Mouse (Mus musculus): ENCODE data around the gene Slc12a6. TPM values are rescaled to one million over a fixed set of nuclear protein-coding genes. Genes with fewer than 3 reads are reported as not detected.
A peak's percentile ranks its signal among the peaks of the same experiment; 100 is the strongest.

Gene Slc12a6
- polyA plus RNA-seq, 1 experiment from 2014 or later: 5.3 TPM

GRCm38 (mm10) chr2:112292823-112293222 lies 27.2 kb downstream of the Slc12a6 start:
- H3K27ac ChIP-seq (ENCODE audit: low read length): no peak overlapping the region
- H3K4me2 ChIP-seq (ENCODE audit: low read depth, low read length): no peak overlapping the region
- H3K4me1 ChIP-seq (ENCODE audit: control insufficient read depth, low read depth, low read length): no peaks in the 10 kb centered on the region
- H3K36me3 ChIP-seq (ENCODE audit: control insufficient read depth, insufficient read depth): no peaks in the 10 kb centered on the region
- H3K9me3 ChIP-seq (replicated peaks; ENCODE audit: control insufficient read depth, low read length): no peaks in the 10 kb centered on the region
- ATAC-seq (ENCODE audit: low read depth): no peak
- no peak overlapping the region for H3K9ac ChIP-seq (ENCODE audit: low read depth, low read length)
- H3K27me3 ChIP-seq (ENCODE audit: control insufficient read depth, insufficient read depth, low read depth, low read length): no peaks in the 10 kb centered on the region
- H3K4me3 ChIP-seq (ENCODE audit: low read depth, low read length): no peak overlapping the region
- 78% methylated on average over 2 of the region's 2 CpGs for WGBS (ENCODE audit: insufficient replicate concordance)

- Histone ChIP-seq H3K9ac (ENCODE audit: low read depth, low read length) (no peak overlapping the region), H3K27me3 (ENCODE audit: control insufficient read depth, insufficient read depth, low read depth, low read length) (no peaks in the 10 kb centered on the region), H3K9me3 (replicated peaks; ENCODE audit: control insufficient read depth, low read length) (no peaks in the 10 kb centered on the region), H3K4me3 (ENCODE audit: low read depth, low read length) (no peak overlapping the region), H3K27ac (ENCODE audit: low read length) (no peak overlapping the region), H3K36me3 (ENCODE audit: control insufficient read depth, insufficient read depth) (no peaks in the 10 kb centered on the region), H3K4me2 (ENCODE audit: low read depth, low read length) (no peak overlapping the region), H3K4me1 (ENCODE audit: control insufficient read depth, low read depth, low read length) (no peaks in the 10 kb centered on the region)
- WGBS (ENCODE audit: insufficient replicate concordance): 81% methylated on average over 3 of the region's 3 CpGs
- ATAC-seq (ENCODE audit: low read depth): no peak
Observed at GRCm38 (mm10) chr2:112296211-112296610, 30.6 kb downstream of the Slc12a6 start.

- H3K27ac ChIP-seq (ENCODE audit: low read length): no peak overlapping the region
- no peaks in the 10 kb centered on the region for H3K27me3 ChIP-seq (ENCODE audit: control insufficient read depth, insufficient read depth, low read depth, low read length)
- 70% methylated on average over 4 of the region's 4 CpGs for WGBS (ENCODE audit: insufficient replicate concordance)
- ATAC-seq (ENCODE audit: low read depth): no peak
- no peak overlapping the region for H3K4me3 ChIP-seq (ENCODE audit: low read depth, low read length)
- no peak overlapping the region for H3K9ac ChIP-seq (ENCODE audit: low read depth, low read length)
- no peaks in the 10 kb centered on the region for H3K4me1 ChIP-seq (ENCODE audit: control insufficient read depth, low read depth, low read length)
- H3K4me2 ChIP-seq (ENCODE audit: low read depth, low read length): no peak overlapping the region
- H3K36me3 ChIP-seq (ENCODE audit: control insufficient read depth, insufficient read depth): no peaks in the 10 kb centered on the region
- H3K9me3 ChIP-seq (replicated peaks; ENCODE audit: control insufficient read depth, low read length): no peaks in the 10 kb centered on the region
Observed at GRCm38 (mm10) chr2:112298221-112298620, 32.6 kb downstream of the Slc12a6 start.

GRCm38 (mm10) chr2:112308671-112309070 lies 43.0 kb downstream of the Slc12a6 start:
- Histone ChIP-seq H3K4me1 (ENCODE audit: control insufficient read depth, low read depth, low read length) (peaks cover 2% of the 10 kb centered on the region; the same call in 1 of the 2 replicates), H3K27ac (ENCODE audit: low read length) (no peak overlapping the region), H3K27me3 (ENCODE audit: control insufficient read depth, insufficient read depth, low read depth, low read length) (no peaks in the 10 kb centered on the region), H3K4me3 (ENCODE audit: low read depth, low read length) (no peak overlapping the region), H3K9me3 (replicated peaks; ENCODE audit: control insufficient read depth, low read length) (no peaks in the 10 kb centered on the region), H3K4me2 (ENCODE audit: low read depth, low read length) (no peak overlapping the region), H3K9ac (ENCODE audit: low read depth, low read length) (no peak overlapping the region), H3K36me3 (ENCODE audit: control insufficient read depth, insufficient read depth) (no peaks in the 10 kb centered on the region)
- ATAC-seq (ENCODE audit: low read depth): no peak
- WGBS (ENCODE audit: insufficient replicate concordance): 69% methylated on average over 3 of the region's 3 CpGs

- peak; percentile 66 for ATAC-seq (ENCODE audit: low read depth)
- no peak overlapping the region for H3K9ac ChIP-seq (ENCODE audit: low read depth, low read length)
- no peaks in the 10 kb centered on the region for H3K36me3 ChIP-seq (ENCODE audit: control insufficient read depth, insufficient read depth)
- no peaks in the 10 kb centered on the region for H3K27me3 ChIP-seq (ENCODE audit: control insufficient read depth, insufficient read depth, low read depth, low read length)
- 17% methylated on average over 10 of the region's 10 CpGs for WGBS (ENCODE audit: insufficient replicate concordance)
- no peak overlapping the region for H3K4me2 ChIP-seq (ENCODE audit: low read depth, low read length)
- no peak overlapping the region for H3K4me3 ChIP-seq (ENCODE audit: low read depth, low read length)
- H3K4me1 ChIP-seq (ENCODE audit: control insufficient read depth, low read depth, low read length): peaks cover 2% of the 10 kb centered on the region; the same call in 1 of the 2 replicates
- H3K9me3 ChIP-seq (replicated peaks; ENCODE audit: control insufficient read depth, low read length): no peaks in the 10 kb centered on the region
- H3K27ac ChIP-seq (ENCODE audit: low read length): no peak overlapping the region
Observed at GRCm38 (mm10) chr2:112309161-112309600, 43.6 kb downstream of the Slc12a6 start.

GRCm38 (mm10) chr2:112315638-112316037 lies 50.0 kb downstream of the Slc12a6 start:
- Histone ChIP-seq H3K4me2 (ENCODE audit: low read depth, low read length) (no peak overlapping the region), H3K27ac (ENCODE audit: low read length) (no peak overlapping the region), H3K36me3 (ENCODE audit: control insufficient read depth, insufficient read depth) (no peaks in the 10 kb centered on the region), H3K4me1 (ENCODE audit: control insufficient read depth, low read depth, low read length) (no peaks in the 10 kb centered on the region), H3K4me3 (ENCODE audit: low read depth, low read length) (no peak overlapping the region), H3K9me3 (replicated peaks; ENCODE audit: control insufficient read depth, low read length) (no peaks in the 10 kb centered on the region), H3K9ac (ENCODE audit: low read depth, low read length) (no peak overlapping the region), H3K27me3 (ENCODE audit: control insufficient read depth, insufficient read depth, low read depth, low read length) (no peaks in the 10 kb centered on the region)
- 83% methylated on average over 7 of the region's 7 CpGs for WGBS (ENCODE audit: insufficient replicate concordance)
- ATAC-seq (ENCODE audit: low read depth): no peak

- Histone ChIP-seq H3K36me3 (ENCODE audit: control insufficient read depth, insufficient read depth) (no peaks in the 10 kb centered on the region), H3K9me3 (replicated peaks; ENCODE audit: control insufficient read depth, low read length) (no peaks in the 10 kb centered on the region), H3K4me2 (ENCODE audit: low read depth, low read length) (no peak overlapping the region), H3K9ac (ENCODE audit: low read depth, low read length) (no peak overlapping the region), H3K4me1 (ENCODE audit: control insufficient read depth, low read depth, low read length) (no peaks in the 10 kb centered on the region), H3K27ac (ENCODE audit: low read length) (no peak overlapping the region), H3K4me3 (ENCODE audit: low read depth, low read length) (no peak overlapping the region), H3K27me3 (ENCODE audit: control insufficient read depth, insufficient read depth, low read depth, low read length) (no peaks in the 10 kb centered on the region)
- WGBS (ENCODE audit: insufficient replicate concordance): 80% methylated on average over 2 of the region's 2 CpGs
- no peak for ATAC-seq (ENCODE audit: low read depth)
Observed at GRCm38 (mm10) chr2:112318227-112318626, 52.6 kb downstream of the Slc12a6 start.

- H3K9ac ChIP-seq (ENCODE audit: low read depth, low read length): no peak overlapping the region
- no peak overlapping the region for H3K4me3 ChIP-seq (ENCODE audit: low read depth, low read length)
- no peak for ATAC-seq (ENCODE audit: low read depth)
- no peaks in the 10 kb centered on the region for H3K27me3 ChIP-seq (ENCODE audit: control insufficient read depth, insufficient read depth, low read depth, low read length)
- no peaks in the 10 kb centered on the region for H3K9me3 ChIP-seq (replicated peaks; ENCODE audit: control insufficient read depth, low read length)
- H3K4me1 ChIP-seq (ENCODE audit: control insufficient read depth, low read depth, low read length): no peaks in the 10 kb centered on the region
- no peak overlapping the region for H3K27ac ChIP-seq (ENCODE audit: low read length)
- no peak overlapping the region for H3K4me2 ChIP-seq (ENCODE audit: low read depth, low read length)
- WGBS (ENCODE audit: insufficient replicate concordance): 83% methylated on average over 7 of the region's 7 CpGs
- no peaks in the 10 kb centered on the region for H3K36me3 ChIP-seq (ENCODE audit: control insufficient read depth, insufficient read depth)
Observed at GRCm38 (mm10) chr2:112318905-112319304, 53.3 kb downstream of the Slc12a6 start.

DNA sequence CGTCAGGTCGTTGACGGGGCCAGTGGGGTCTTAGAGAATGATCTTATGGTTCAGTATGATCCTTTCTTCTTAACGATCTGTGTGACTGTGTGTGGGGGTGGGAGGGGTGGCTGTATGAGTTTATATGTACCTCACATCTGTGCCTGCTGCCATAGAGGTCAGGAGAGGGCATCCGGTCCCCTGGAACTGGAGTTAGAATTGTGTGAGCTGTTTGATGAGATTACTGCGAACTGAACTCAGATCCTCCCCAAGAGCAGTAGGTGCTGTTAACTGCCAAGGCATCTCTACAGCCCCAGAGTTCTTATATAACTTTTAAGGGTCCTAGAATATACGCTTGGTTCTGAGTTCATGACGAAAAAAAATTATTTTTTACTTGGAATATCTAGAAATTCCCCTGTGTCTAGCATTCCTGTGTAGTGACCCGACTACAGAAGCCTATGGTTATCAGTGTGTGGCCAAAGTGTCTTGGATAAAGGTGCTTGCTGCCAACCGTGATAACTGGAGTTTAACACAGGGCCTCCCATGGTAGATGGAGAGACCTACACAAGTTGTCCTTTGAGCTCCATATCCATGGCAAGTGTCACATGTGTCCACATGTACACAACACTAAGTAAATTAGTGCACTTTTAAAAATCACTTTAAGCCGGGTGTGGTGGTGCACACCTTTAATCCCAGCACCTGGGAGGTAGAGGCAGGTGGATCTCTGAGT lies 62.6 kb downstream of the Slc12a6 start:
- no peaks in the 10 kb centered on the region for H3K27me3 ChIP-seq (ENCODE audit: control insufficient read depth, insufficient read depth, low read depth, low read length)
- peaks cover 13% of the 10 kb centered on the region for H3K4me1 ChIP-seq (ENCODE audit: control insufficient read depth, low read depth, low read length)
- peak; percentile 84 for ATAC-seq (ENCODE audit: low read depth)
- H3K4me2 ChIP-seq (ENCODE audit: low read depth, low read length): no peak overlapping the region
- 62% methylated on average over 11 of the region's 11 CpGs for WGBS (ENCODE audit: insufficient replicate concordance)
- no peak overlapping the region for H3K9ac ChIP-seq (ENCODE audit: low read depth, low read length)
- no peak overlapping the region for H3K4me3 ChIP-seq (ENCODE audit: low read depth, low read length)
- no peak overlapping the region for H3K27ac ChIP-seq (ENCODE audit: low read length)
- no peaks in the 10 kb centered on the region for H3K36me3 ChIP-seq (ENCODE audit: control insufficient read depth, insufficient read depth)
- no peaks in the 10 kb centered on the region for H3K9me3 ChIP-seq (replicated peaks; ENCODE audit: control insufficient read depth, low read length)
